Mouse (Mus musculus): Measurements from ENCODE around the gene Mycbp. TPM values are rescaled to one million over a fixed set of nuclear protein-coding genes. Genes with fewer than 3 reads are reported as not detected.
A peak's percentile ranks its signal among the peaks of the same experiment; 100 is the strongest.

Mycbp gene
- total RNA-seq, 2 experiments from 2014 or later = 10.0 to 16.8 TPM

DNA sequence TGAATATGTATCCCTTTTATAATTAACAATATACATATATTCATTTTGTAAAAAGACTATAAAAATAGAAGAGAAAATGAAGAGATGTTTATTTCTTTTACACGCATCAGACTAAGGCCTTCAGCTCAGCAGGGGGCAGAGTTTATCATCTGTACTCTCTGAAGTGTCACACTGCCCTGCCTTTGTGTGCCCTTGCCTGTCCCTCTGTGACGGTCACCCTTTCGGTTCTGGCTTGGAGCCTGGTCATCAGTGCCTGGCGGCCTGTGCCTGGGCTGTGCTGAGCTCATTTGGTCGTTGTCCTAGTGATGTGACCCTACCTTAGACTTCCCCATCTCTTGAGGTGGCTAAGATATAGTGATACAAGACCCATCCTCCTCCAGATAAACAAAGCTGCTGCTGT is 42.5 kb downstream of the Mycbp start:
- no peak overlapping the region for H3K27ac ChIP-seq
- TF ChIP-seq CTCF (IDR thresholded peaks at IDR 0.05) = no peak; the same call in 1 of the 2 replicates
- intact Hi-C loops (cut with DNase I) = loop anchor here (5.0 kb wide), 1 partner anchor 715 kb away; no protein-coding TSS in a partner anchor
- DNase-seq (ENCODE audit: extremely low spot score in 1 of 2, low spot score in 2 of 2) = no peak
- no peak overlapping the region for H3K4me3 ChIP-seq

DNA sequence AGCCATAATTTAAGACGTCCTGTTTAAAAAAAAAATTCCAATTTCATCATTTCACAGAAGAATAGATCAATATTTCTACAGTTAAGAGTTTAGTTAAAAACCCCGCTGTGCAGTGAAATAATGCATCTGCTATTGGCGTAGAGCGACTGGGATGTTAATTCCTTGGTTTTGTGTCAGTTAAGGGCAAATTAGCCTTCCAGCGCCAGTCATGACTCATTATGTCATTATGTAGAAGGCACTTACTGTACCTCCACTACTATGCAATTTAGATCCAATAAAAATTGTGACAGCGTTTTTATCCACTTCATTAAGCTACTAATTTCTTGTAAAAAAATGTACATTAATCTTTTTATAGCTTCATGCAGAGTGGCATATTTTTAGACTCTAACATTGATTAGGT is 44.3 kb downstream of the Mycbp start:
- Histone ChIP-seq H3K4me3 (no peak overlapping the region), H3K27ac (no peak overlapping the region)
- TF ChIP-seq CTCF (IDR thresholded peaks at IDR 0.05) = no peak
- intact Hi-C loops (cut with DNase I) = loop anchor here (5.0 kb wide), 1 partner anchor 713 kb away; no protein-coding TSS in a partner anchor
- DNase-seq (ENCODE audit: extremely low spot score in 1 of 2, low spot score in 2 of 2) = no peak

DNA sequence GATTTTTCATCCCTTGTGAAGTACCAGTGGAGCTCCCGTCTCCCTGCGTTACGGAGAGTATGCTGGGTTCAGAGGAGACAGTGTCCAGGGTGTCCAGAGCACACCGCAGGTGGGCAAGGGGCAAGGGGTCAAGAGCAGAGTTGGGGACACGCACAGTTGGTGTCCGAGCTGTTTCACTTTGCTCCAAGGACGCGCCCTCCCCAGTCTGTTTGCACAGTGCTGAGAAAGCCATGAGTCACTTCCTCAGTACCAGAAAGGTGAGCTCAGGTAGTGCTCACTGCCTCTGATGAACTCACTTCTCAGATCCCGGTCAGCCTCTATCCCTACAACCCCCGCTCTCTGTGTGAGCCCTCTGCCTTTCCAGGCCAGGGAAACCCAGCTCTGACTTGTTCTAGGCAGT is 45.0 kb downstream of the Mycbp start:
- TF ChIP-seq CTCF (IDR thresholded peaks at IDR 0.05) = no peak
- H3K27ac ChIP-seq = no peak overlapping the region
- no peak for DNase-seq (ENCODE audit: extremely low spot score in 1 of 2, low spot score in 2 of 2)
- intact Hi-C loops (cut with DNase I) = loop anchor here (5.0 kb wide), 1 partner anchor 713 kb away; no protein-coding TSS in a partner anchor
- H3K4me3 ChIP-seq = no peak overlapping the region

DNA sequence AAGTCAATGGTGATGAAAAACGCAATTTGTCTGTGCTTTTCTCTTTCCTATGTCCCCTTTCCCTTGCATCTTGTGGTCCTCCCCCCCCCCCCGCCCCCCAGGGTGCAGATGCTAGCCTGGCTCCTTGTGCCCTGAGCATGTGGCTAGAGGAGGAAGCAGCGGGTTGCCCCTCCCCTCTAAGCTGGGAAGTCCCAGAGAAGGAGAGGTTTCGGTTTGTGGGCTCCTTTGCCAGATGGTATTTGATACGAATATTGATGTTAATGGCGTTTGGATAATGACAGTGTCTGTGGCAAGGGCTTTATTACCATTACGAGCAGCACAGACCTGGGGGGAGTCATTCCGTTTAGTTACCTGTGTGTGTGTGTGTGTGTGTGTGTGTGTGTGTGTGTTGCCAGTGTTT is 47.4 kb downstream of the Mycbp start:
- TF ChIP-seq CTCF (IDR thresholded peaks at IDR 0.05) = no peak
- intact Hi-C loops (cut with DNase I) = no loop called here
- no peak overlapping the region for H3K27ac ChIP-seq
- H3K4me3 ChIP-seq = no peak overlapping the region
- DNase-seq (ENCODE audit: extremely low spot score in 1 of 2, low spot score in 2 of 2) = no peak

DNA sequence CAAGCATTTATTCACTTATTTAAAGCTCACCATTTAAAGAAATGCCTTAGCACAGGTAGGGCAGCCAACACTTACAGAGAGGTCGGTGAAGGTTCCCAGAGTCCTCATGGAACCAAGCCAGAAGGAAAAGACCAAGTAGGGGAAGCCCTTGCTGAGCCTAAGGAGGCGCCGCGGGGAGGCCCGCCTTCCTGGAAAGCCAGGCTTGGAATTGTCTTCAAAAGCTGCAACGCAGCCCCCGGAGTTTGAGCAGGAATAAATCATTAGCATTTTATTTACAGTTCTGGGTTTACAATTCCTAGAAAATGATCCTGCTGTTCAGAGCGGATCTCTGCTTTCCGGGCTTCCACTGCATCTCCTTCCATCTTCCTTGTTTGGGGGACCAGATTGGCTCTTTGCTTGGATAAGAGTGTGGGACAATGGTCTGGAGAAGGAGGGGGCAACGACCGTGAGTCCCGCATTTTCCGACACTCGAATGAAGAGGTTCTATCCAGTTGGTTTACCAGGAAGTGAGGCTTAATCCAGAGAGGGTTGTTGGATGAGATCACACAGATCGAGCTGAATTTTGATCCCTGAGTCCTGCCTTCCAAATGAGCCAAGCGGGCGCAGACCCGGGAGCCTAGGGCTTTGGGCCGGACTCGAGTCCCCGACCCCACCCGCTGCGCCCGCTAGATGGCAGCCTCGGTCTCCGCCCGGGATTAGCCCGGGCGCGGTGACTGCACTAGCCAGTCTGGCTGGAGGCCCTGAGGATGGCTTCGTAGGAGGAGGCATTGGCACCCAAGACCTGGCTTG is 52.3 kb downstream of the Mycbp start:
- Histone ChIP-seq H3K27ac (no peak overlapping the region), H3K4me3 (peak overlapping the region; percentile 24; the same call in 1 of the 2 replicates)
- intact Hi-C loops (cut with DNase I) = loop anchor here (1.0 to 5.0 kb wide), 4 partner anchors 185 to 718 kb away; no protein-coding TSS in a partner anchor
- DNase-seq (ENCODE audit: extremely low spot score in 1 of 2, low spot score in 2 of 2) = peak; percentile 65 to 81
- TF ChIP-seq CTCF (IDR thresholded peaks at IDR 0.05) = peak; percentile 91

DNA sequence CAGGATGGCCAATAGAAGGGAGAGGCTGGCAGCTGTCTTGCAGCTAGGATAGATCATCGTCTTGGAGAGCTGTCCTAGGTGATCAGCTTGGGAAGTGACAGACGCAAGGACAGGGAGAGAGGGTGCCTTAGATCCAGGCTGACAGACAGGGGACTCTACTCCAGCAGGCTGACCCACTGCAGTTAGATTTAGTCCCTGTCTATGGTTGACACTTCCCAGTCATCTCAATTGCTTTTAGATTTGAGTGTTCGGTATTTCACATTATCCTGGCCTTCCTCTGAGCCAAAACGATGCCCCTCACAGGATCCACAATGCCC is 52.8 kb downstream of the Mycbp start:
- H3K4me3 ChIP-seq = no peak overlapping the region
- no peak for DNase-seq (ENCODE audit: extremely low spot score in 1 of 2, low spot score in 2 of 2)
- H3K27ac ChIP-seq = no peak overlapping the region
- intact Hi-C loops (cut with DNase I) = loop anchor here (1.0 to 5.0 kb wide), 4 partner anchors 185 to 718 kb away; no protein-coding TSS in a partner anchor
- TF ChIP-seq CTCF (IDR thresholded peaks at IDR 0.05) = no peak

DNA sequence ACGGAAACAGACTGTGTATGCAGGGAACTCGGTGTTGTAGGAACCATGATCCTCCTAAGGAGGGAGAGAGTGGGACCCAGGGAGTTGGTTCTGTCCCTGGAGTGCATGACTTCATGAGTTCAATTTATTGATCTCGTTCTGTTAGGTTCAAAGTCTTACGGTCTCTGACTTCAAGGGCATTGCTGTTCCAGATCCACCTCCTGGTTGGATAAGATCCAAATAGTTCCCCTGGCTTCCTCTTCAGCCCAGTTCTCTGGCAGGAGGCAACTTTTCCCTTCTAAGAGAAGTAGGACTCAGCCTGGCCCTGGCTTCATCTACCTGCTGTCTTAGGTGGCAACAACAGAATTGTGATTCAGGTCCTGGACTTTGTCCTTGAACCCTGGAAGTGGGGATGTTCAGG is 53.3 kb downstream of the Mycbp start:
- DNase-seq (ENCODE audit: extremely low spot score in 1 of 2, low spot score in 2 of 2) = no peak
- Histone ChIP-seq H3K4me3 (no peak overlapping the region), H3K27ac (no peak overlapping the region)
- intact Hi-C loops (cut with DNase I) = loop anchor here (1.0 to 5.0 kb wide), 4 partner anchors 184 to 717 kb away; no protein-coding TSS in a partner anchor
- TF ChIP-seq CTCF (IDR thresholded peaks at IDR 0.05) = no peak

DNA sequence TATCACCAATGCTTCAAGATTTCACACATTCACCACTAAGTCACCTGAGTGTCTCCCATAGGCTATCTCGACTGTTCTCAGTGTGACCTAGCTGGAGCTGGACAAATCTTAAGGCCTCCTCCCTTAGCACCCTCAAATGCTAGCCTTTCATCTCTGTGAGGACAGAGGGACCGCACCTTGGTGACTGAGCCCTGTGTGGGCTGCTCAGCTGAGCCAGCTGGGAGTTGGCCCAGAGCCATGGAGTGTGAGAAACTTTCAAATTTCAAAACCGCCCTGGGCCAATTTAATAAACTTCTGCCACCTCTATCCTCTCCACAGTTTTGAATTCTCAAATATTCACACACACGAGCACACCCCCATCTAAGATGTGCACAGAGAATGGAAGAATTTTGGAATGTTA is 56.3 kb downstream of the Mycbp start:
- DNase-seq (ENCODE audit: extremely low spot score in 1 of 2, low spot score in 2 of 2) = no peak
- intact Hi-C loops (cut with DNase I) = no loop called here
- Histone ChIP-seq H3K4me3 (no peak overlapping the region), H3K27ac (no peak overlapping the region)
- no peak for TF ChIP-seq CTCF (IDR thresholded peaks at IDR 0.05)

Other genes with a start within 250 kb of the Mycbp start
- 100 to 1,000 TPM; 242 to 255 TPM for gene Macf1, start 220.5 kb upstream of the Mycbp start, total RNA-seq (2021)
- 100 to 1,000 TPM; 184 to 196 TPM for gene Ndufs5, start 186.6 kb upstream of the Mycbp start, total RNA-seq (2021)
- 10 to 100 TPM; 60.7 to 61.0 TPM for gene Akirin1, start 154.5 kb upstream of the Mycbp start, total RNA-seq (2021)
- under 1 TPM; 0.61 to 0.72 TPM for gene Rhbdl2, start 117.0 kb upstream of the Mycbp start, total RNA-seq (2021)
- gene 4933427I04Rik, start 45.2 kb upstream of the Mycbp start, total RNA-seq (2021) = not detected
- gene Rragc, start 12.6 kb downstream of the Mycbp start, total RNA-seq (2021) = 10 to 100 TPM; 55.3 to 61.5 TPM
- gene 4930535I16Rik, start 13.2 kb downstream of the Mycbp start, total RNA-seq (2021) = not detected